Mouse (Mus musculus) kidney, adult 2 months (tissue): ENCODE measurements at regions not wholly inside any gene's neighbourhood (a gene's known extent, or its start where the extent isn't known, plus 50 kb on each side); places are given as distances from the start of the nearest gene placed in this dataset.

Experiments
- DNase-seq: peaks from one replicate; pipeline ENCODE4 v3.0.0; 2021
- H3K27ac ChIP-seq: fragments of 200-500 bp; 2 replicates; pipeline ENCODE4 v1.5.1; 2012; ENCODE audit warnings: low read depth, low read length, control low read depth, inconsistent platforms; ENCODE audit not compliant: insufficient read depth
- H3K27me3 ChIP-seq: fragments of 200-500 bp; replicated peaks from 2 replicates; pipeline ENCODE4 v1.6.1; 2012; ENCODE audit warnings: mild to moderate bottlenecking, moderate library complexity, low read length, inconsistent platforms; ENCODE audit not compliant: control insufficient read depth, insufficient read depth
- H3K36me3 ChIP-seq: fragments of 200-500 bp; 2 replicates; pipeline ENCODE4 v1.6.1; 2012; ENCODE audit warnings: mild to moderate bottlenecking, moderate library complexity, low read length, inconsistent platforms; ENCODE audit not compliant: control insufficient read depth, insufficient read depth
- H3K4me1 ChIP-seq: fragments of 200-500 bp; 2 replicates; pipeline ENCODE4 v1.6.1; 2011; ENCODE audit warnings: low read length; ENCODE audit not compliant: control insufficient read depth, insufficient read depth
- H3K4me3 ChIP-seq: fragments of 200-500 bp; 2 replicates; pipeline ENCODE4 v1.5.1; 2011; ENCODE audit warnings: mild to moderate bottlenecking, low read depth, low read length, control low read depth; ENCODE audit not compliant: insufficient read depth
- CTCF ChIP-seq: fragments of 200-500 bp; conservative IDR thresholded peaks from 2 replicates; pipeline ENCODE4 v1.5.1; 2011; ENCODE audit warnings: low read depth, mild to moderate bottlenecking, control low read depth, low read length, moderate library complexity, mixed read lengths; ENCODE audit not compliant: insufficient read depth, insufficient read length
- POLR2A ChIP-seq: fragments of 200-500 bp; IDR thresholded peaks from one replicate; pipeline ENCODE4 v1.6.1; 2011; ENCODE audit warnings: low read depth, low read length, control low read depth
- WGBS: fragments of 180-500 bp; shearing (Covaris S2); methylation state at CpG from one replicate; pipeline ENCODE4 v1.1.7; 2018; 5-methylcytosine and 5-hydroxymethylcytosine counted together

DNA sequence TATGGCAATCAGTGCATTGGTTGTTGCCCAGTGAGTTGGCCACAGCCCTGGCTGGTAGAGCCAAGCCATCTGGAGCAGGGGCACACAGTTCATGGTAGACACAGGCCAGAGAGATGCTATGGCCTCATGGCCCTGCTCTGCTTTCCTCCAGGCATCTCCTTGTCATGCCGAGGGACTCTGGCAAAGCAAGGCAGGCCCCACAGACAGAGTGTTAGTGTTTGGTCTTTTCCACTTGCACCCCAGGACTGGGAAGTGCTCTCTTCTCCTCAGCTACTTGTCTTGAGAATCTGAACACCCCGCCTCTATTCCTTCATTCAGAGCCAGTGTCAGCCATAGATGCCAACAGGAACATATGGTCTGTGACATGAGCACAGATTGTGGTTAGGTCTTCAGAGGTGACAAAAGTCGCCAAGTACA, 148.1 kb upstream of the Pgrmc2 start:
- Histone ChIP-seq H3K4me3 (no peak overlapping the region), H3K4me1 (no peaks in the 10 kb centered on the region), H3K36me3 (no peaks in the 10 kb centered on the region), H3K27ac (no peak overlapping the region), H3K27me3 (no peaks in the 10 kb centered on the region)
- no peak for TF ChIP-seq POLR2A
- TF ChIP-seq CTCF, result no peak
- 94% methylated on average over 3 of the region's 3 CpGs for WGBS
- DNase-seq, result no peak

DNA sequence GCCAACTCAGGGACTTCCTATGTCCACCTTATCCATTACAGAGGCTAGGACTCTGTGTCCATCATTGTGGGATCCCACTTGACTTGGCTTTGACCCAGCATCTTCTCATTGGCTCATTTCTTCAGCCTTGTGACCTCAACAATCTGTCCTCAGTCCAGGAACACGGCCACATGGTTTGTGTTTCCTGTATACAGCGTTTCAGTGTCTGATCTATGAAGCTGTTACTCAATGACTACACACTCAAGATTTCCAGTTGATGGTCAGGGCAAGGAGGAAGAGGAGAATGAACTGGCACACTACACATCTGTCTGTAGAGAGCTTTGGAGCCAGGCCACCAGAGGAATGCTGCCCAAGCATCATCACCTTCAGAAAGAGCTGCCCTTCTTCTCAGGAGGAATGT, 146.6 kb upstream of the Pgrmc2 start:
- Histone ChIP-seq H3K36me3 (no peaks in the 10 kb centered on the region), H3K4me1 (no peaks in the 10 kb centered on the region), H3K4me3 (no peak overlapping the region), H3K27me3 (no peaks in the 10 kb centered on the region), H3K27ac (no peak overlapping the region)
- no peak for TF ChIP-seq CTCF
- no peak for TF ChIP-seq POLR2A
- WGBS, result 58% methylated on average over 2 of the region's 2 CpGs
- DNase-seq, result no peak

DNA sequence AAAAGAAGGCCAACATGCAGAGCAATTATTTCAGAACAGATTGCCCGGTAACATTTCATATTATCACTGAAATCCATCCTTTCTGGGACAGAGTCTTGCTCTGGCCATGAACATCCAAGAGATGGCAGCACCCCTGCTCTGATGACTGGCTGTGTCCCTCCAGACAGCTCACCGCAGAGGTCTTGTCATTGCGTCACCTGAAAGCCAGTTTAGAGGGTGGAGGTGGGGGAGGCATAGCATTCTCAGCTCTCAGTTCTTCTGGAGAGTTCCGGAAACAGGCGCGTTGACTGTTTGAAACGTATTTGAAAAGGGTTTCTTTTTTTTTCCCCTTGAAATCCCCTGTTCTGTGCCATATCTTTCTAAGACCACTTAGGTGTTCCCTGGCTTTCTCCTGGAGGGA, 145.7 kb upstream of the Pgrmc2 start:
- no peaks in the 10 kb centered on the region for H3K4me1 ChIP-seq
- 5% methylated on average over 7 of the region's 7 CpGs for WGBS
- H3K27me3 ChIP-seq, result no peaks in the 10 kb centered on the region
- H3K27ac ChIP-seq, result no peak overlapping the region
- no peaks in the 10 kb centered on the region for H3K36me3 ChIP-seq
- DNase-seq, result peak; percentile 55
- no peak overlapping the region for H3K4me3 ChIP-seq
- TF ChIP-seq CTCF, result peak; percentile 80
- no peak for TF ChIP-seq POLR2A

DNA sequence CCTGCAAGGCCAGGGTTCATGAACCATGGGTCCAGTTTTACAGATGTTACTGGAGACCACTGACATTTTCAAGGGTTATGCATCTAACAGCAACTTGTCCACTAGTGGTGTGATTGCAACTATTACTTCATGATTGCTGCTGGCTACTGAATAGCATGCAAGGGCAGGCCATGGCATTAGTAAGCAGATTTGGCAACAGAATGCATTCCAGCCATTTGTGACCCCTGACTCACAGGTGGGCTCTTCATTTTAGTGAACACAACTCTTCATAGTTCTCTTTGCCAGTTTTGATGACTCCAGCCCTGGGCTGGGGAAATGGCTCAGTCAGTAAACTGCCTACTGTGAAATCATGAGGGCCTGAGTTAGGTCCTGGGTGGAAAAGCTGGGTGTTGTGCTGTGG, 137.9 kb upstream of the Pgrmc2 start:
- TF ChIP-seq POLR2A, result no peak
- no peak for TF ChIP-seq CTCF
- Histone ChIP-seq H3K27ac (no peak overlapping the region), H3K36me3 (no peaks in the 10 kb centered on the region), H3K4me1 (no peaks in the 10 kb centered on the region), H3K4me3 (no peak overlapping the region), H3K27me3 (no peaks in the 10 kb centered on the region)
- DNase-seq, result no peak

DNA sequence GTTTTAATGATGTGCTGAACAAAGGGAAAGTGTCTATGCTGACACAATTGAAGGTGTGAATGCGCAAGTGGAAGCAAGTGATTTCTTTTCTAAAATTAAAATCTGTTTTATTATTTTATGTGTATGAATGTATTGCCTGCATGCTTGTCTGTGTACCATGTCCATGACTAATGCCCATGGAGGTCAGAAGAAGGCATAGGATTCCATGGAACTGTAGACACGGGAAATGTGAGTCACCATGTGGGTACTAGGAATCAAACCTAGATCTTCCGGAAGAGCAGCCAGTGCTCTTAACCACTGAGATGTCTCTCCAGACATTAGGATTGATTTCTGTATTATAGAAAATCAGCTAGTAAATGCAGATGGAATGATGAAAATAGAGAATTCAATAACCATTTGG, 134.9 kb upstream of the Pgrmc2 start:
- Histone ChIP-seq H3K4me1 (no peaks in the 10 kb centered on the region), H3K27ac (no peak overlapping the region), H3K4me3 (no peak overlapping the region), H3K27me3 (no peaks in the 10 kb centered on the region), H3K36me3 (no peaks in the 10 kb centered on the region)
- DNase-seq, result no peak
- TF ChIP-seq CTCF (no peak), POLR2A (no peak)
- 97% methylated on average over 3 of the region's 3 CpGs for WGBS

DNA sequence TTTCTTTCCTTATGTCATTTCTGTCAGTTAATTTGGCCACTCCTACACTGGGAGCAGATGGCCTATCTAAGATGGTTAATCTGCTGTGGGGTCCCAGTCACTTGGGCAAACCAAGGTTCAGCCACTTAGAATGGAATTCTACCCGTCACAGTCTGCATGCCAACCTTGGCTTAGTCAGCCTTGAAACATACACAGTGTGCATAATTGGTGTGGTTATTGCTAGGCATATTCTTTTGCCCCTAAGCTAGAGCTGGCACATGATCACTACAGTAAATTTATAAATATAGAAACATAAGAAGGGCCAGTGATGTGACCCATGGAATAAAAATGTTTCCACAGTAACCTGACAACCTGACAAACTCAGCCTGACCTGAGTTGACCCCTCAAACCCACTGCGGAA, 130.7 kb upstream of the Pgrmc2 start:
- WGBS, result 53% methylated on average over 2 of the region's 2 CpGs
- Histone ChIP-seq H3K27ac (no peak overlapping the region), H3K36me3 (no peaks in the 10 kb centered on the region), H3K27me3 (no peaks in the 10 kb centered on the region), H3K4me1 (no peaks in the 10 kb centered on the region), H3K4me3 (no peak overlapping the region)
- no peak for TF ChIP-seq POLR2A
- no peak for TF ChIP-seq CTCF
- DNase-seq, result no peak

DNA sequence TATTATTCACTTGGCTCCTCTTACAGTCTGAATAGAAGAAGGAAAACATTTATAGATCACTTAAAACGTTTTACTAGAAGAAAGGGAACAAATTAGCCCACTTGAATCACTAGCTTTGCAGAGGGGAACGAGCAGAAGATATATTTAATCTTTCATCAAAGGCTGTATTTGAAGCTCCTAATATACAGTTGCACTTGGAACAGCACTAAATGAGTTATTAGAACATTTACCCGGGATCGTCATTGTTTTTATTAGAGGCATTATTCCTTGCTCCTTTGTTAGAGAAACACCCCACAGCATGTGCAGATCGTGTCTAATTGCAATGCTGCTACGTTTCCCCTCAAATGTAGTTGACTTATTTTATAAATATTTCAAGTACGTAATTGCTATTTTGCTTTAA, 127.5 kb upstream of the Pgrmc2 start:
- WGBS, result 63% methylated on average over 7 of the region's 7 CpGs
- H3K4me1 ChIP-seq, result no peaks in the 10 kb centered on the region
- H3K27me3 ChIP-seq, result no peaks in the 10 kb centered on the region
- H3K36me3 ChIP-seq, result no peaks in the 10 kb centered on the region
- H3K4me3 ChIP-seq, result no peak overlapping the region
- DNase-seq, result no peak
- H3K27ac ChIP-seq, result no peak overlapping the region
- no peak for TF ChIP-seq CTCF
- no peak for TF ChIP-seq POLR2A

DNA sequence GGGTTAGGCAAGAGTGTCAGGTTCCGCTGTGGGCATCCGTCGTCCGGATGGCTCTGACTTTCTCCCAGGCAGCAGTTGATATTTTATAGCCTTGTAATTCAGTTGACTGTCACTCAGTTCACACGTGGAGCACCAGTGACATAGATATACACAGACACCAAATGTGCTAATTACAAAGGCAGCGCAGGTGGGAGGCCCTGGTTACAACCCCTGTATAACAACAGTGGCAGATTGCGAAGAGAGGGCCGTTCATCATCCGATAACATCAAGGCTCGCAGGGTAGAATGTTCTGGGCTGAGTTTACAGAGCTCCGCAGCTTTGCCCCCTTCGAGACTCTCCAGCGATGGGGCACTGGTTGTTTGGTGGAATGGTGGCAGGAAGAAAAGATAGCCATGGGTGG, 120.0 kb upstream of the Pgrmc2 start:
- Histone ChIP-seq H3K27ac (no peak overlapping the region), H3K27me3 (no peaks in the 10 kb centered on the region), H3K4me1 (no peaks in the 10 kb centered on the region), H3K4me3 (no peak overlapping the region), H3K36me3 (no peaks in the 10 kb centered on the region)
- TF ChIP-seq POLR2A, result no peak
- TF ChIP-seq CTCF, result no peak
- 48% methylated on average over 13 of the region's 13 CpGs for WGBS
- no peak for DNase-seq
